Mouse (Mus musculus) olfactory bulb, adult 2 months (tissue): ENCODE data around the gene 4933427D14Rik.

Source experiments
- CTCF ChIP-seq: fragments of 200-500 bp; IDR thresholded peaks from 2 replicates; pipeline ENCODE4 v1.5.1; 2012; ENCODE audit warnings: low read depth, mild to moderate bottlenecking, low read length, moderate library complexity; ENCODE audit not compliant: insufficient read depth
- POLR2A ChIP-seq: fragments of 200-500 bp; IDR thresholded peaks from 2 replicates; pipeline ENCODE4 v1.6.1; 2012; ENCODE audit warnings: mild to moderate bottlenecking, low read depth, low read length, moderate library complexity; ENCODE audit not compliant: insufficient read depth

DNA sequence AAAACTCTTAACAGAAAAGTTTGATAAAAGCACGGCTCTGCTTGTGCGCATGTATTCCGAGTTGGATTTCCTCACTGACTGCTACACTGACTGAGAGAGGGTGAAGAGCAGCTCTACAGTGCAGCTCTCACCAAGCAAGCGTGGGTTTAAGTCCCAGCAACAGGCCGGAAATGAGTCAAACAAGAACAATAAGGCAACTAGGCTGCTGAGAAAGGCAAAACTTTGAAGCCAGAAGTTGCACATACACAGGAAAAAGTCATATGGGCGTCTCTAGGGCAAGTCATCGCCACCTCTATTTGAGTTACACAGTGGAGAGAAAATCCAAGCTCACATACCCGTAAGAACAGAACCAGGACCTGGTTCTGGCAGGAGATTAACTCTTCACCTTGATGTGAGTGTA lies 10.8 kb downstream of the 4933427D14Rik start:
- TF ChIP-seq POLR2A (no peak), CTCF (no peak)
